Mouse (Mus musculus) cerebellum, adult 2 months (tissue): ENCODE measurements around the gene Pml.

Experiments
- CTCF ChIP-seq: fragments of 200-500 bp; IDR thresholded peaks from 2 replicates; pipeline ENCODE4 v1.5.1; 2011; ENCODE audit warnings: low read depth, mild to moderate bottlenecking, control low read depth, low read length, moderate library complexity, borderline replicate concordance; ENCODE audit not compliant: insufficient read depth
- POLR2A ChIP-seq: fragments of 200-500 bp; IDR thresholded peaks from 2 replicates; pipeline ENCODE4 v1.6.1; 2011; ENCODE audit warnings: low read length, control low read depth, borderline replicate concordance; ENCODE audit not compliant: insufficient read depth

DNA sequence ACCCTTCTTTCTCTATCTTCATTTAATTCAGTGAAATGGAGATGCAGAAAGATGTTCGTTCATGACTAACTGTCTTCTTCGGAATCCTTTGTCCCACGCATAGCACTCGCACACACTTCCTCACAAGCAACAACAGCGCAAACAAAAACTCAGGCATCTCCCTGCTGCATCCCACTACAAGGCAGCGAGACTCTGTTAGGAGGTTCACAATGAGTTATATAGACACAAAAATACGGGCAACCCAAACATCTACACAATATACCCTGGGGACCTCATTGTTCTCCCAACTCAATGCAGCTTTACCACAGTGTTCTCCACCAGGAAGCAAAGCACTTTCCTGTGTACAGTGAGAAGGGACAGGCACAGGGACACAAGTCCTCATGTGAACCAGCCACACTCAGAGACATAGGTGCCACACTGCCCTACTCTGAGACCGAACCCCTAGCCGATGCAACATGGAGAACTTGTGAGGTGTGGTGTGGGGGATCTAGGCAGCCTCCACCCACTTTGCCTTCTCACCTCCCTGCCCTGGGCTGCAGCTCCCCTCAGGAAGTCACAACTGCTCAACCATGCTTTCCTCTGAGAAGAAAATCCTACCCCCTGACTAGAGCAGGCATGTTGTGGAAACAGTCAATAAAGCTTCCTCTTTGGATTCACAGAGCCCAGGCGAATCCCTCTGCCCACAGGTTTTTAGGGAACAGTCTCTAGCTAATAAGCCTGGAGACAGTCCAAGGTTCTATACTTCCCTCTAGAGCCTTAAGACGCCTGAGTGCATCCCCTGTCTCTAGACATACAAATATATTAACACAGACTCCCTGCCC, 49.1 kb downstream of the Pml start:
- TF ChIP-seq CTCF: no peak
- TF ChIP-seq POLR2A: no peak
